Mouse (Mus musculus): ENCODE data around the gene Zfp1. TPM values are rescaled to one million over a fixed set of nuclear protein-coding genes. Genes with fewer than 3 reads are reported as not detected.
A peak's percentile ranks its signal among the peaks of the same experiment; 100 is the strongest.

The Zfp1 gene
- 21.6 and 21.7 TPM in 2 replicates for polyA plus RNA-seq (2016; fragmentation: Nextera tagmentation; extraction: Ambion mirVana)

- under 1% methylated on average over 75 of the region's 75 CpGs for WGBS
- DNase-seq (ENCODE audit: low spot score): peak; percentile 94
- Histone ChIP-seq H3K27me3 (ENCODE audit: low read depth, poor library complexity, severe bottlenecking) (no peaks in the 10 kb centered on the region), H3K4me3 (peak within 1 kb of the TSS; percentile 86), H3K36me3 (peaks cover 17% of the 10 kb centered on the region; the same call in 1 of the 2 replicates), H3K27ac (peak within 1 kb of the TSS; percentile 99), H3K9me3 (replicated peaks) (no peaks in the 10 kb centered on the region), H3K4me1 (peaks cover 8% of the 10 kb centered on the region)
Observed at GRCm38 (mm10) chr8:111643264-111644141, at the start of gene Zfp1. Gene Zfp1 (plus strand): TSS chr8:111643401.

- Histone ChIP-seq H3K27me3 (ENCODE audit: low read depth, poor library complexity, severe bottlenecking) (no peaks in the 10 kb centered on the region), H3K4me1 (peaks cover 24% of the 10 kb centered on the region), H3K9me3 (replicated peaks) (no peaks in the 10 kb centered on the region), H3K36me3 (peaks cover 24% of the 10 kb centered on the region), H3K27ac (no peak overlapping the region), H3K4me3 (no peak overlapping the region)
- no peak for DNase-seq (ENCODE audit: low spot score)
- WGBS: 82% methylated on average over 3 of the region's 3 CpGs
Observed at GRCm38 (mm10) chr8:111594044-111594840, 49.0 kb upstream of the Zfp1 start.

GRCm38 (mm10) chr8:111594951-111595350 is 48.2 kb upstream of the Zfp1 start:
- WGBS: 94% methylated on average over 2 of the region's 2 CpGs
- Histone ChIP-seq H3K9me3 (replicated peaks) (no peaks in the 10 kb centered on the region), H3K4me3 (no peak overlapping the region), H3K36me3 (peaks cover 18% of the 10 kb centered on the region), H3K27me3 (ENCODE audit: low read depth, poor library complexity, severe bottlenecking) (no peaks in the 10 kb centered on the region), H3K4me1 (peaks cover 24% of the 10 kb centered on the region), H3K27ac (no peak overlapping the region)
- no peak for DNase-seq (ENCODE audit: low spot score)

- H3K4me1 ChIP-seq: peaks cover 24% of the 10 kb centered on the region
- H3K4me3 ChIP-seq: no peak overlapping the region
- H3K27ac ChIP-seq: 0 out of 2 replicates have a peak overlapping the region, but pooled peaks have one; percentile 3
- WGBS: 86% methylated on average over 15 of the region's 15 CpGs
- peaks cover 18% of the 10 kb centered on the region for H3K36me3 ChIP-seq
- no peaks in the 10 kb centered on the region for H3K27me3 ChIP-seq (ENCODE audit: low read depth, poor library complexity, severe bottlenecking)
- no peaks in the 10 kb centered on the region for H3K9me3 ChIP-seq (replicated peaks)
- no peak for DNase-seq (ENCODE audit: low spot score)
Observed at GRCm38 (mm10) chr8:111595712-111596484, 47.3 kb upstream of the Zfp1 start.

GRCm38 (mm10) chr8:111596485-111596821 is 46.7 kb upstream of the Zfp1 start:
- Histone ChIP-seq H3K27me3 (ENCODE audit: low read depth, poor library complexity, severe bottlenecking) (no peaks in the 10 kb centered on the region), H3K36me3 (peaks cover 16% of the 10 kb centered on the region), H3K4me1 (peaks cover 24% of the 10 kb centered on the region), H3K27ac (no peak overlapping the region), H3K4me3 (no peak overlapping the region), H3K9me3 (replicated peaks) (no peaks in the 10 kb centered on the region)
- 78% methylated on average over 3 of the region's 3 CpGs for WGBS
- no peak for DNase-seq (ENCODE audit: low spot score)

- no peak overlapping the region for H3K27ac ChIP-seq
- no peak for DNase-seq (ENCODE audit: low spot score)
- WGBS: 42% methylated on average over 1 of the region's 1 CpGs
Observed at GRCm38 (mm10) chr8:111597310-111597709, 45.9 kb upstream of the Zfp1 start.

GRCm38 (mm10) chr8:111599707-111600444 is 43.3 kb upstream of the Zfp1 start:
- peaks cover 22% of the 10 kb centered on the region for H3K4me1 ChIP-seq
- no peak overlapping the region for H3K4me3 ChIP-seq
- no peaks in the 10 kb centered on the region for H3K9me3 ChIP-seq (replicated peaks)
- 89% methylated on average over 9 of the region's 9 CpGs for WGBS
- H3K27ac ChIP-seq: no peak overlapping the region
- peaks cover 21% of the 10 kb centered on the region for H3K36me3 ChIP-seq
- no peaks in the 10 kb centered on the region for H3K27me3 ChIP-seq (ENCODE audit: low read depth, poor library complexity, severe bottlenecking)
- no peak for DNase-seq (ENCODE audit: low spot score)

More at GRCm38 (mm10) chr8:111597310-111597709, 45.9 kb upstream of the Zfp1 start:
- Histone ChIP-seq H3K4me3 (no peak overlapping the region), H3K36me3 (peaks cover 12% of the 10 kb centered on the region), H3K27me3 (ENCODE audit: low read depth, poor library complexity, severe bottlenecking) (no peaks in the 10 kb centered on the region), H3K9me3 (replicated peaks) (no peaks in the 10 kb centered on the region), H3K4me1 (peaks cover 24% of the 10 kb centered on the region)

- no peak overlapping the region for H3K4me3 ChIP-seq
- no peaks in the 10 kb centered on the region for H3K27me3 ChIP-seq (ENCODE audit: low read depth, poor library complexity, severe bottlenecking)
- no peak overlapping the region for H3K27ac ChIP-seq
- H3K9me3 ChIP-seq (replicated peaks): no peaks in the 10 kb centered on the region
- H3K4me1 ChIP-seq: peaks cover 5% of the 10 kb centered on the region
- WGBS: 97% methylated on average over 4 of the region's 4 CpGs
- H3K36me3 ChIP-seq: peaks cover 38% of the 10 kb centered on the region
- DNase-seq (ENCODE audit: low spot score): no peak
Observed at GRCm38 (mm10) chr8:111602050-111602449, 41.2 kb upstream of the Zfp1 start.

- Histone ChIP-seq H3K4me3 (no peak overlapping the region), H3K27me3 (ENCODE audit: low read depth, poor library complexity, severe bottlenecking) (no peaks in the 10 kb centered on the region), H3K27ac (no peak overlapping the region), H3K36me3 (peaks cover 51% of the 10 kb centered on the region), H3K4me1 (no peaks in the 10 kb centered on the region), H3K9me3 (replicated peaks) (no peaks in the 10 kb centered on the region)
- DNase-seq (ENCODE audit: low spot score): no peak
- WGBS: 95% methylated on average over 2 of the region's 2 CpGs
Observed at GRCm38 (mm10) chr8:111604986-111605385, 38.2 kb upstream of the Zfp1 start.

GRCm38 (mm10) chr8:111606961-111607360 is 36.2 kb upstream of the Zfp1 start:
- Histone ChIP-seq H3K27me3 (ENCODE audit: low read depth, poor library complexity, severe bottlenecking) (no peaks in the 10 kb centered on the region), H3K9me3 (replicated peaks) (no peaks in the 10 kb centered on the region), H3K4me1 (no peaks in the 10 kb centered on the region), H3K36me3 (peaks cover 59% of the 10 kb centered on the region), H3K4me3 (no peak overlapping the region), H3K27ac (no peak overlapping the region)
- DNase-seq (ENCODE audit: low spot score): no peak
- WGBS: 89% methylated on average over 9 of the region's 9 CpGs

GRCm38 (mm10) chr8:111607414-111607813 is 35.8 kb upstream of the Zfp1 start:
- WGBS: 96% methylated on average over 7 of the region's 7 CpGs
- no peak for DNase-seq (ENCODE audit: low spot score)
- Histone ChIP-seq H3K4me3 (no peak overlapping the region), H3K9me3 (replicated peaks) (no peaks in the 10 kb centered on the region), H3K27ac (no peak overlapping the region), H3K4me1 (no peaks in the 10 kb centered on the region), H3K27me3 (ENCODE audit: low read depth, poor library complexity, severe bottlenecking) (no peaks in the 10 kb centered on the region), H3K36me3 (peaks cover 64% of the 10 kb centered on the region)

GRCm38 (mm10) chr8:111613181-111613580 is 30.0 kb upstream of the Zfp1 start:
- no peak overlapping the region for H3K27ac ChIP-seq
- WGBS: 81% methylated on average over 5 of the region's 5 CpGs
- peaks cover 71% of the 10 kb centered on the region for H3K36me3 ChIP-seq
- H3K4me1 ChIP-seq: no peaks in the 10 kb centered on the region
- no peaks in the 10 kb centered on the region for H3K9me3 ChIP-seq (replicated peaks)
- no peak overlapping the region for H3K4me3 ChIP-seq
- no peaks in the 10 kb centered on the region for H3K27me3 ChIP-seq (ENCODE audit: low read depth, poor library complexity, severe bottlenecking)
- no peak for DNase-seq (ENCODE audit: low spot score)
